Mouse (Mus musculus): ENCODE results near the gene Nagpa. TPM values are rescaled to one million over a fixed set of nuclear protein-coding genes. Genes with fewer than 3 reads are reported as not detected.

The Nagpa gene
- polyA plus RNA-seq, 1 experiment from 2014 or later: 14.5 TPM

GRCm38 (mm10) chr16:5206051-5206450 is 2.2 kb upstream of the Nagpa start:
- DNase-seq (ENCODE audit: low spot score) (no peak), ATAC-seq (no peak)
- H3K9ac ChIP-seq (replicated peaks; ENCODE audit: low read depth): no peak overlapping the region
- H3K9me3 ChIP-seq (ENCODE audit: low read length): no peaks in the 10 kb centered on the region
- H3K4me3 ChIP-seq (ENCODE audit: low read depth, low read length): no peak overlapping the region
- WGBS: 61% methylated on average over 5 of the region's 5 CpGs
- no peak for TF ChIP-seq EP300 (IDR thresholded peaks at IDR 0.05)
- no peak for TF ChIP-seq CTCF (IDR thresholded peaks at IDR 0.05)
- H3K27ac ChIP-seq (ENCODE audit: low read length): no peak overlapping the region
- no peaks in the 10 kb centered on the region for H3K27me3 ChIP-seq (replicated peaks; ENCODE audit: insufficient read depth, low read length)
- H3K36me3 ChIP-seq (ENCODE audit: insufficient read depth, low read length): no peaks in the 10 kb centered on the region
- no peak overlapping the region for H3K4me2 ChIP-seq (replicated peaks; ENCODE audit: low read depth, low read length)
- H3K4me1 ChIP-seq (ENCODE audit: insufficient read depth, low read depth, low read length): 0 out of 2 replicates have a peak, but pooled peaks cover 5% of the 10 kb centered on the region

- Histone ChIP-seq H3K9ac (replicated peaks; ENCODE audit: low read depth) (no peak overlapping the region), H3K36me3 (ENCODE audit: insufficient read depth, low read length) (no peaks in the 10 kb centered on the region), H3K9me3 (ENCODE audit: low read length) (no peaks in the 10 kb centered on the region), H3K27me3 (replicated peaks; ENCODE audit: insufficient read depth, low read length) (no peaks in the 10 kb centered on the region), H3K4me3 (ENCODE audit: low read depth, low read length) (no peak overlapping the region), H3K4me1 (ENCODE audit: insufficient read depth, low read depth, low read length) (0 out of 2 replicates have a peak, but pooled peaks cover 5% of the 10 kb centered on the region), H3K4me2 (replicated peaks; ENCODE audit: low read depth, low read length) (no peak overlapping the region), H3K27ac (ENCODE audit: low read length) (no peak overlapping the region)
- DNase-seq (ENCODE audit: low spot score) (no peak), ATAC-seq (no peak)
- TF ChIP-seq CTCF (IDR thresholded peaks at IDR 0.05) (no peak), EP300 (IDR thresholded peaks at IDR 0.05) (no peak)
- WGBS: 86% methylated on average over 5 of the region's 5 CpGs
Observed at GRCm38 (mm10) chr16:5205431-5205970, 1.7 kb upstream of the Nagpa start.

- H3K36me3 ChIP-seq (ENCODE audit: insufficient read depth, low read length): no peaks in the 10 kb centered on the region
- H3K4me3 ChIP-seq (ENCODE audit: low read depth, low read length): peak overlapping the region; percentile 75
- 5% methylated on average over 33 of the region's 36 CpGs for WGBS
- TF ChIP-seq CTCF (IDR thresholded peaks at IDR 0.05) (no peak), EP300 (IDR thresholded peaks at IDR 0.05) (no peak)
- H3K9ac ChIP-seq (replicated peaks; ENCODE audit: low read depth): peak overlapping the region; percentile 30
- H3K4me2 ChIP-seq (replicated peaks; ENCODE audit: low read depth, low read length): peak overlapping the region; percentile 100
- no peak overlapping the region; the same call in 1 of the 2 replicates for H3K27ac ChIP-seq (ENCODE audit: low read length)
- H3K9me3 ChIP-seq (ENCODE audit: low read length): no peaks in the 10 kb centered on the region
- no peak for DNase-seq (ENCODE audit: low spot score)
- peak; percentile 14 for ATAC-seq
- 0 out of 2 replicates have a peak, but pooled peaks cover 5% of the 10 kb centered on the region for H3K4me1 ChIP-seq (ENCODE audit: insufficient read depth, low read depth, low read length)
- no peaks in the 10 kb centered on the region for H3K27me3 ChIP-seq (replicated peaks; ENCODE audit: insufficient read depth, low read length)
Observed at GRCm38 (mm10) chr16:5203200-5203599, 612 bp downstream of the Nagpa start.

GRCm38 (mm10) chr16:5202681-5203080 is 1.1 kb downstream of the Nagpa start:
- Histone ChIP-seq H3K36me3 (ENCODE audit: insufficient read depth, low read length) (no peaks in the 10 kb centered on the region), H3K9me3 (ENCODE audit: low read length) (no peaks in the 10 kb centered on the region), H3K27ac (ENCODE audit: low read length) (no peak overlapping the region), H3K4me1 (ENCODE audit: insufficient read depth, low read depth, low read length) (0 out of 2 replicates have a peak, but pooled peaks cover 5% of the 10 kb centered on the region), H3K27me3 (replicated peaks; ENCODE audit: insufficient read depth, low read length) (no peaks in the 10 kb centered on the region), H3K4me2 (replicated peaks; ENCODE audit: low read depth, low read length) (peak overlapping the region; percentile 100), H3K9ac (replicated peaks; ENCODE audit: low read depth) (no peak overlapping the region), H3K4me3 (ENCODE audit: low read depth, low read length) (peak overlapping the region; percentile 75)
- WGBS: 12% methylated on average over 4 of the region's 4 CpGs
- ATAC-seq (no peak), DNase-seq (ENCODE audit: low spot score) (peak; percentile 83)
- TF ChIP-seq CTCF (IDR thresholded peaks at IDR 0.05) (peak; percentile 79), EP300 (IDR thresholded peaks at IDR 0.05) (no peak)

- Histone ChIP-seq H3K4me3 (ENCODE audit: low read depth, low read length) (no peak overlapping the region), H3K36me3 (ENCODE audit: insufficient read depth, low read length) (0 out of 2 replicates have a peak, but pooled peaks cover 4% of the 10 kb centered on the region), H3K27ac (ENCODE audit: low read length) (no peak overlapping the region), H3K9ac (replicated peaks; ENCODE audit: low read depth) (no peak overlapping the region), H3K27me3 (replicated peaks; ENCODE audit: insufficient read depth, low read length) (no peaks in the 10 kb centered on the region), H3K4me2 (replicated peaks; ENCODE audit: low read depth, low read length) (no peak overlapping the region), H3K4me1 (ENCODE audit: insufficient read depth, low read depth, low read length) (no peaks in the 10 kb centered on the region), H3K9me3 (ENCODE audit: low read length) (no peaks in the 10 kb centered on the region)
- ATAC-seq (peak; percentile 26), DNase-seq (ENCODE audit: low spot score) (peak; percentile 43)
- TF ChIP-seq EP300 (IDR thresholded peaks at IDR 0.05): no peak
- peak; percentile 77 for TF ChIP-seq CTCF (IDR thresholded peaks at IDR 0.05)
- WGBS: 25% methylated on average over 6 of the region's 6 CpGs
Observed at GRCm38 (mm10) chr16:5195080-5195479, 8.7 kb downstream of the Nagpa start.

- Histone ChIP-seq H3K36me3 (ENCODE audit: insufficient read depth, low read length) (no peaks in the 10 kb centered on the region), H3K27ac (ENCODE audit: low read length) (no peak overlapping the region), H3K4me3 (ENCODE audit: low read depth, low read length) (no peak overlapping the region), H3K4me1 (ENCODE audit: insufficient read depth, low read depth, low read length) (no peaks in the 10 kb centered on the region), H3K27me3 (replicated peaks; ENCODE audit: insufficient read depth, low read length) (no peaks in the 10 kb centered on the region), H3K4me2 (replicated peaks; ENCODE audit: low read depth, low read length) (no peak overlapping the region), H3K9me3 (ENCODE audit: low read length) (no peaks in the 10 kb centered on the region), H3K9ac (replicated peaks; ENCODE audit: low read depth) (no peak overlapping the region)
- ATAC-seq (no peak), DNase-seq (ENCODE audit: low spot score) (no peak)
- TF ChIP-seq CTCF (IDR thresholded peaks at IDR 0.05) (no peak), EP300 (IDR thresholded peaks at IDR 0.05) (no peak)
- 61% methylated on average over 7 of the region's 7 CpGs for WGBS
Observed at GRCm38 (mm10) chr16:5186234-5186633, 17.6 kb downstream of the Nagpa start.

Data from lung, postnatal 0 days (tissue).